In the genomic region with DNA sequence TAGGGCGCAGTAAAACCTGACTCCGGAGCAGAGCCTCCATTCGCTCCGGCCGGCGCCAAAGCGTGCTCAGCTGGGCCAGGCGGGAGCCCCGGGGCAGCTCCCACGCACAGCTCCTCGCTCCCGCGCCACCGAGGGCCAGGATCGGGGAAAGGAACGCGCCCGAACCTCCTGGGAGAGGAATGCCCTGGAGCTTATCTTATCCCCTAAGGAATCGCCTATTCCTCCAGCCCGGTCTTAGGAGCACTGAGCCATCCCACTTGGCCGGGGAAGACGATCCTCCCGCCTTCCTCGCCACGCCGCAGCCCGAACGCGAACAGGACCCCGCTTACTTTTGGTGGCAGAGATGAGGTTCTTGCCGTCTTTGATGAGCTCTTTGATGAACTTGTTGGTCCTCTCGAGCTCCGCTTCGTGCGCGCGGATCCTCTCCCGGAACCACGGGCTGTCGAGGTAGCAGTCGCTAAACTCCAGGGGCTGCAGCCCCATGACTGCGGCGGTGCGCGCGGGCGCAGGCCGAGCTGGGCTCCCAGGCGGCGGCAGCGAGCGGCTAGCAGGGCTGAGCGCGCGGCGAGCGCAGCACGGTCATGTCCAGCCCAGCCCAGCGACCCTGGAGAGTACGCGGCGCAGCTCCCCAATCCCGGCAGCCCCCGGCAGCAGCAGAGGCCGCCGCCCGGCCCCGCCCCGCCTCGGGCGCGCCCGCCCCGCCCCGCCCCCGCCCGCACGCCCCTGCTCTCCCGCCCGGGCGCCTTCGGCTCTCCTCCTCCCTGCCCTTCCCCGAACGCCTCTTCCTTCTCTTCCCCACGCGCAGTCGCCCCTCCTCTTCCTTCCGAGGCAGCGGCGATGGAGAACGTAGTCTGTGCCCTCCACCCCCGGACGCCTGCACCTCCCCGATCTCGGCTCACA, we compare ENCODE assay signal across 8 mouse cellular contexts. TPM values are rescaled to one million over a fixed set of nuclear protein-coding genes. Genes with fewer than 3 reads are reported as not detected.
A peak's percentile ranks its signal among the peaks of the same experiment; 100 is the strongest.
DNase-seq lines count a peak whose midpoint lies in the region; ATAC-seq lines count a peak whose summit lies in the region.

A gene (minus strand): TSS at position 653 of the 900 bp plus-strand sequence.

- H3K79me2 ChIP-seq in macrophage (ENCODE audit: inconsistent target): peaks cover 74% of the 10 kb centered on the region

- no peaks in the 10 kb centered on the region for H3K36me3 ChIP-seq in hindbrain, embryonic 11.5 days (ENCODE audit: control insufficient read depth, insufficient read depth, low read length)
- H3K36me3 ChIP-seq in macrophage (ENCODE audit: inconsistent target): no peaks in the 10 kb centered on the region

- H3K27me3 ChIP-seq in hindbrain, embryonic 11.5 days (ENCODE audit: control insufficient read depth, insufficient read depth, low read length): no peaks in the 10 kb centered on the region; the same call in 1 of the 2 replicates

- H3K27ac ChIP-seq in hindbrain, embryonic 11.5 days (ENCODE audit: low read depth, low read length): no peak within 1 kb of the TSS
- peak within 1 kb of the TSS; percentile 89 for H3K27ac ChIP-seq in macrophage

- no peaks in the 10 kb centered on the region for H3K9me3 ChIP-seq in hindbrain, embryonic 11.5 days (ENCODE audit: control insufficient read depth, low read length)

- peak within 1 kb of the TSS; percentile 88 for H3K4me2 ChIP-seq in hindbrain, embryonic 11.5 days (replicated peaks; ENCODE audit: low read depth, low read length)

- WGBS in hindbrain, embryonic 11.5 days: under 1% methylated on average over 71 of the region's 95 CpGs
- WGBS in macrophage (ENCODE audit: missing documents): under 1% methylated on average over 67 of the region's 95 CpGs

- H3K4me3 ChIP-seq in hindbrain, embryonic 11.5 days (ENCODE audit: low read depth, low read length): peak within 1 kb of the TSS; percentile 65
- peak within 1 kb of the TSS; percentile 80 for H3K4me3 ChIP-seq in macrophage (ENCODE audit: inconsistent target)

- peak; percentile 95 for ATAC-seq in hindbrain, embryonic 11.5 days (ENCODE audit: low FRiP score)

- DNase-seq in Muller cell, postnatal 12 days (ENCODE audit: inconsistent ontology term): peak; percentile 86
- peak; percentile 76 for DNase-seq in cerebellum, adult 8-10 months
- peak in 1 of 2 experiments; percentile 47 for DNase-seq in frontal cortex, adult 2 months (ENCODE audit: extremely low spot score in 1 of 2, low spot score in 1 of 2)
- DNase-seq in hindbrain, embryonic 11.5 days (ENCODE audit: low spot score): peak; percentile 83
- DNase-seq in layer of hippocampus, postnatal 36 days: peak; percentile 37 to 44
- DNase-seq in retina, postnatal 7 days (ENCODE audit: low read depth, low spot score): peak; percentile 50
- peak; percentile 77 for DNase-seq in urinary bladder, adult 2 months (ENCODE audit: low spot score)

- H3K4me1 ChIP-seq in hindbrain, embryonic 11.5 days (replicated peaks; ENCODE audit: control insufficient read depth, insufficient read depth, low read length): no peaks in the 10 kb centered on the region

- H3K9ac ChIP-seq in hindbrain, embryonic 11.5 days (ENCODE audit: low read depth, low read length): peak within 1 kb of the TSS; percentile 52

RNA-seq across cellular contexts. Expression of the gene that starts here (rescaled TPM):
- polyA plus RNA-seq in frontal cortex, adult 2 months (2012; rRNA removed): 17.4 and 19.2 TPM in 2 replicates
- 13.6 and 15.4 TPM in 2 replicates for polyA plus RNA-seq in hindbrain, embryonic 11.5 days (2014; fragmentation: Nextera tagmentation; extraction: Ambion mirVana)
- total RNA-seq in layer of hippocampus, postnatal 36 days (2021): 1 to 10 TPM; 7.8 to 8.9 TPM
- total RNA-seq in macrophage (2018; cell fraction: chromatin; rRNA removed): 1,000 to 10,000 TPM in 1 of 26 experiments, 100 to 1,000 TPM in 25; 347 to 1,329 (median 426) TPM
- 100 to 1,000 TPM in 2 of 26 experiments, 10 to 100 TPM in 24; 73.8 to 104 (median 89.1) TPM for total RNA-seq in macrophage (2018; cell fraction: cytosol; rRNA removed)
- 100 to 1,000 TPM; 123 to 625 (median 180) TPM for total RNA-seq in macrophage (2018; cell fraction: nucleus; rRNA removed)
- 50.4 to 116 TPM (median 74.4 TPM) in 3 replicates for polyA plus RNA-seq in macrophage (2018)
- 43.8 and 46.6 TPM in 2 replicates for polyA plus RNA-seq in urinary bladder, adult 2 months (2012; rRNA removed)
